Mouse (Mus musculus): ENCODE data around the gene Slc39a13. TPM values are rescaled to one million over a fixed set of nuclear protein-coding genes. Genes with fewer than 3 reads are reported as not detected.

Gene Slc39a13
- polyA plus RNA-seq, 1 experiment from 2014 or later: 31.6 TPM

GRCm38 (mm10) chr2:91110429-91110828 is 40.2 kb upstream of the Slc39a13 start:
- H3K27ac ChIP-seq: no peak overlapping the region
- 0 out of 2 replicates have a peak, but pooled peaks cover 5% of the 10 kb centered on the region for H3K27me3 ChIP-seq (ENCODE audit: low read depth, poor library complexity, severe bottlenecking)
- 75% methylated on average over 6 of the region's 6 CpGs for WGBS
- H3K4me3 ChIP-seq: no peak overlapping the region
- no peaks in the 10 kb centered on the region for H3K9me3 ChIP-seq (replicated peaks)
- DNase-seq (ENCODE audit: low spot score): no peak
- no peaks in the 10 kb centered on the region for H3K36me3 ChIP-seq
- H3K4me1 ChIP-seq: peaks cover 6% of the 10 kb centered on the region

DNA sequence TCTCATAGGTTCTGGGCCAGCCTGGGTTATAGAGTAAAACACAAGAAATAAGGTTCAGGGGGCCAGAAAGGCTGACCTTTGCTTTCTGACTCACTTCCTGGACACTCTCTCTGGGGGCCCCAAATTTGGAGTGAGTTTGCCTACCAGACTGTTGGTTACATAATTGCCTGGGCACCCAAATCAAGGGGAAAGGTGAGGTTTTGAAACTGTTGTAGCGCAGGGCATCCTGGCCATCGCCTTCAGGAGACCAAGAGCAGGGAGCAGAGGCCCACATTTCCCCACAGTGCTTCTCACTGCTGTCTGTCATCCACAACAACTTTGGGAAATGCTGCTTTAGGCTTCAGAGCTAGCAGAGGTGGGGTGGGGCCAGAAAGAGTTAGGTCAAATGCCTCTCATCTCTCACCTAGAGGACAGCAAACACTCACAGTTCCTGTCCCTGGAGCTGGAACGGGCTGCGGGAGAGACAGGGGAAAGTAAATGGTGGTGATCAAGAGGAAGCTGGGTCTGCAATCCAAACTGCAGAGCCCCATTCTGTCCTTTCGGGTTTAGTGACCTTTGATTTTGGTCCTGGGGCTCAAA is 39.7 kb upstream of the Slc39a13 start:
- H3K4me1 ChIP-seq: 0 out of 2 replicates have a peak, but pooled peaks cover 1% of the 10 kb centered on the region
- H3K4me3 ChIP-seq: no peak overlapping the region
- no peak for DNase-seq (ENCODE audit: low spot score)
- H3K27ac ChIP-seq: no peak overlapping the region
- H3K27me3 ChIP-seq (ENCODE audit: low read depth, poor library complexity, severe bottlenecking): 0 out of 2 replicates have a peak, but pooled peaks cover 3% of the 10 kb centered on the region
- no peaks in the 10 kb centered on the region for H3K9me3 ChIP-seq (replicated peaks)
- H3K36me3 ChIP-seq: no peaks in the 10 kb centered on the region
- 90% methylated on average over 5 of the region's 5 CpGs for WGBS

- Histone ChIP-seq H3K4me1 (no peaks in the 10 kb centered on the region), H3K4me3 (no peak overlapping the region), H3K27ac (no peak overlapping the region), H3K9me3 (replicated peaks) (no peaks in the 10 kb centered on the region), H3K36me3 (no peaks in the 10 kb centered on the region), H3K27me3 (ENCODE audit: low read depth, poor library complexity, severe bottlenecking) (0 out of 2 replicates have a peak, but pooled peaks cover 3% of the 10 kb centered on the region)
- WGBS: 85% methylated on average over 5 of the region's 5 CpGs
- DNase-seq (ENCODE audit: low spot score): no peak
Measured at GRCm38 (mm10) chr2:91109241-91109640, 39.0 kb upstream of the Slc39a13 start.

GRCm38 (mm10) chr2:91108156-91108555 is 37.9 kb upstream of the Slc39a13 start:
- Histone ChIP-seq H3K36me3 (no peaks in the 10 kb centered on the region), H3K27ac (no peak overlapping the region), H3K4me3 (no peak overlapping the region), H3K9me3 (replicated peaks) (no peaks in the 10 kb centered on the region), H3K4me1 (no peaks in the 10 kb centered on the region), H3K27me3 (ENCODE audit: low read depth, poor library complexity, severe bottlenecking) (no peaks in the 10 kb centered on the region)
- no peak for DNase-seq (ENCODE audit: low spot score)
- WGBS: 87% methylated on average over 3 of the region's 3 CpGs

DNA sequence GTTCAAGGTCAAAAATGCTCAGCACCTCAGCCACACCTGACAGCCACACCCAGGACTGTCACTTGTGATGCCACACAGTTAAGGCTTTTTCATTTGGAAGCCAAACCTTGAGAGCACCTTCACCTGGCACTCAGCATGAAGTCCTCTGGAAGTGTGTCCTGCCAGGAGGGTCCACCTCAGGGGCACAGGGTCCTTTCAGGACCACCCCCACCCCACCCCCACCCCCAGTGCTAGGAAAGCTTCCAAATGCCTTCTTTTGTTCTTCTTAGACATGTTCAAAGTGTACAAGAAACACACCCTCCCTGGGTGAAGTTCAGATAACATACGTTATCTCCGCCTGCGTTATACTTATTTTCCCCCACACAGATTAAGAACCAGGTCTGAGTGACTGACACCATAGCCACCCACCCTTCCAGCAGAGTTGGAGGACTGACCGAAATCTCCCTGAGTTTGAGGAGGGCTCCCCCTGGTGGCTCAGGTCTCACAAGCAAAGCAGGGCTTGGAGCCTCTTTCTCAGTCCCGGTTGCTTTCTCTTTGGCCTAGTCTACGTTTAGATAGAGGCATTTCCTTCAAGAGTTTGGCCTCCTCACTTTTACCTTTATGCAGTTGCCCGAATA is 31.0 kb upstream of the Slc39a13 start:
- DNase-seq (ENCODE audit: low spot score): peak; percentile 92
- Histone ChIP-seq H3K4me3 (no peak overlapping the region), H3K9me3 (replicated peaks) (no peaks in the 10 kb centered on the region), H3K27me3 (ENCODE audit: low read depth, poor library complexity, severe bottlenecking) (no peaks in the 10 kb centered on the region), H3K27ac (no peak overlapping the region), H3K36me3 (no peaks in the 10 kb centered on the region), H3K4me1 (peaks cover 6% of the 10 kb centered on the region)
- 21% methylated on average over 7 of the region's 7 CpGs for WGBS

GRCm38 (mm10) chr2:91098156-91098555 is 27.9 kb upstream of the Slc39a13 start:
- 82% methylated on average over 2 of the region's 2 CpGs for WGBS
- H3K27me3 ChIP-seq (ENCODE audit: low read depth, poor library complexity, severe bottlenecking): no peaks in the 10 kb centered on the region
- H3K4me3 ChIP-seq: no peak overlapping the region
- no peak overlapping the region for H3K27ac ChIP-seq
- no peaks in the 10 kb centered on the region for H3K9me3 ChIP-seq (replicated peaks)
- DNase-seq (ENCODE audit: low spot score): no peak
- H3K4me1 ChIP-seq: peaks cover 6% of the 10 kb centered on the region
- H3K36me3 ChIP-seq: no peaks in the 10 kb centered on the region

- Histone ChIP-seq H3K36me3 (no peaks in the 10 kb centered on the region), H3K27me3 (ENCODE audit: low read depth, poor library complexity, severe bottlenecking) (no peaks in the 10 kb centered on the region), H3K9me3 (replicated peaks) (no peaks in the 10 kb centered on the region), H3K27ac (no peak overlapping the region), H3K4me1 (peaks cover 6% of the 10 kb centered on the region), H3K4me3 (0 out of 2 replicates have a peak overlapping the region, but pooled peaks have one; percentile 4)
- no peak for DNase-seq (ENCODE audit: low spot score)
- WGBS: 88% methylated on average over 10 of the region's 10 CpGs
Measured at GRCm38 (mm10) chr2:91097015-91097414, 26.8 kb upstream of the Slc39a13 start.

DNA sequence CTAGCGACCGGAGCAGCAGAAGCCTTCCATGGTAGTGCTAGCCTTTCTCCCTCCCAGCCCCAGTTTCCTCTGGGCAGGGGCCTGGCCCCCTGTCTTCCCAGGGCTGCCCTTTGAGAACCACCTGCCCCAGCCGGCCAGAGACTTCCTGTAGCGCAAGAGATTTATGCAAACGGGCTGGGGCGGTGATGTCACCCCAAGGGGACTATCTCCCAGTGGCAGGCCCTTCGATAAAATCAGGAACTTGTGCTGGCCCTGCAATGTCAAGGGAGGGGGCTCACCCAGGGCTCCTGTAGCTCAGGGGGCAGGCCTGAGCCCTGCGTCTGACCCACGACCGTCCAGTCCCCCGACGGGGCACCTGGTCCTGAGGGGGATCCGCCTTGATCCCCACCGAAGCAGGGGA is 26.3 kb upstream of the Slc39a13 start:
- H3K36me3 ChIP-seq: no peaks in the 10 kb centered on the region
- no peaks in the 10 kb centered on the region for H3K27me3 ChIP-seq (ENCODE audit: low read depth, poor library complexity, severe bottlenecking)
- peaks cover 6% of the 10 kb centered on the region for H3K4me1 ChIP-seq
- 68% methylated on average over 14 of the region's 14 CpGs for WGBS
- DNase-seq (ENCODE audit: low spot score): no peak
- H3K9me3 ChIP-seq (replicated peaks): no peaks in the 10 kb centered on the region
- 0 out of 2 replicates have a peak overlapping the region, but pooled peaks have one; percentile 4 for H3K4me3 ChIP-seq
- H3K27ac ChIP-seq: no peak overlapping the region

GRCm38 (mm10) chr2:91090827-91091226 is 20.6 kb upstream of the Slc39a13 start:
- no peaks in the 10 kb centered on the region for H3K9me3 ChIP-seq (replicated peaks)
- H3K27me3 ChIP-seq (ENCODE audit: low read depth, poor library complexity, severe bottlenecking): no peaks in the 10 kb centered on the region
- H3K4me1 ChIP-seq: 0 out of 2 replicates have a peak, but pooled peaks cover 3% of the 10 kb centered on the region
- no peak overlapping the region for H3K4me3 ChIP-seq
- WGBS: 81% methylated on average over 6 of the region's 6 CpGs
- no peak for DNase-seq (ENCODE audit: low spot score)
- H3K27ac ChIP-seq: no peak overlapping the region
- H3K36me3 ChIP-seq: no peaks in the 10 kb centered on the region

- Histone ChIP-seq H3K27ac (no peak overlapping the region), H3K9me3 (replicated peaks) (no peaks in the 10 kb centered on the region), H3K36me3 (no peaks in the 10 kb centered on the region), H3K4me3 (no peak overlapping the region), H3K4me1 (0 out of 2 replicates have a peak, but pooled peaks cover 3% of the 10 kb centered on the region), H3K27me3 (ENCODE audit: low read depth, poor library complexity, severe bottlenecking) (no peaks in the 10 kb centered on the region)
- no peak for DNase-seq (ENCODE audit: low spot score)
- 80% methylated on average over 6 of the region's 6 CpGs for WGBS
Measured at GRCm38 (mm10) chr2:91090208-91090607, 20.0 kb upstream of the Slc39a13 start.

GRCm38 (mm10) chr2:91088987-91089386 is 18.8 kb upstream of the Slc39a13 start:
- Histone ChIP-seq H3K9me3 (replicated peaks) (no peaks in the 10 kb centered on the region), H3K4me3 (no peak overlapping the region), H3K27ac (no peak overlapping the region), H3K36me3 (no peaks in the 10 kb centered on the region), H3K27me3 (ENCODE audit: low read depth, poor library complexity, severe bottlenecking) (no peaks in the 10 kb centered on the region), H3K4me1 (peaks cover 9% of the 10 kb centered on the region)
- WGBS: 81% methylated on average over 9 of the region's 9 CpGs
- DNase-seq (ENCODE audit: low spot score): no peak

DNA sequence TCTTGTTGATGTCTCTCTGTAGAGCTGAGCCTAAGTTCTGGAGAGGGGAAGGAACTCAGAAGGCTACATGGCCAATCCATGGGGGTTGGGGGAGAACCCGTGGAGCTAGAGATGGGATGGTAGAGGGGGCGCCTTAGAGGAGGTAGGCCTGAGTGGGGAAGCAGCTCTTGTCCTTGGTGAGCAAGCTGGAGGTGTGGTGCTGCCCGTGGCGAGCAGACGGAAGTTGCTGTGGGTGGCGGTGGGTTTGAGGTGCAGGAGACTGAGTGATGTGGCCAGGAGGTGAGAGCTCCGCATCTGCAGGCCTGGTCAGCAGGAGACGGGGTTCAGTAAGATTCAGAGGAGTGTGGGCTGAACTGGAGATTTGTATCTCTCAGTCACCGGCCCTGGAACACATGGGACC is 17.2 kb upstream of the Slc39a13 start:
- H3K27me3 ChIP-seq (ENCODE audit: low read depth, poor library complexity, severe bottlenecking): no peaks in the 10 kb centered on the region
- peaks cover 16% of the 10 kb centered on the region for H3K4me1 ChIP-seq
- no peak overlapping the region for H3K4me3 ChIP-seq
- no peak overlapping the region for H3K27ac ChIP-seq
- DNase-seq (ENCODE audit: low spot score): no peak
- 91% methylated on average over 9 of the region's 9 CpGs for WGBS
- H3K9me3 ChIP-seq (replicated peaks): no peaks in the 10 kb centered on the region
- H3K36me3 ChIP-seq: no peaks in the 10 kb centered on the region

DNA sequence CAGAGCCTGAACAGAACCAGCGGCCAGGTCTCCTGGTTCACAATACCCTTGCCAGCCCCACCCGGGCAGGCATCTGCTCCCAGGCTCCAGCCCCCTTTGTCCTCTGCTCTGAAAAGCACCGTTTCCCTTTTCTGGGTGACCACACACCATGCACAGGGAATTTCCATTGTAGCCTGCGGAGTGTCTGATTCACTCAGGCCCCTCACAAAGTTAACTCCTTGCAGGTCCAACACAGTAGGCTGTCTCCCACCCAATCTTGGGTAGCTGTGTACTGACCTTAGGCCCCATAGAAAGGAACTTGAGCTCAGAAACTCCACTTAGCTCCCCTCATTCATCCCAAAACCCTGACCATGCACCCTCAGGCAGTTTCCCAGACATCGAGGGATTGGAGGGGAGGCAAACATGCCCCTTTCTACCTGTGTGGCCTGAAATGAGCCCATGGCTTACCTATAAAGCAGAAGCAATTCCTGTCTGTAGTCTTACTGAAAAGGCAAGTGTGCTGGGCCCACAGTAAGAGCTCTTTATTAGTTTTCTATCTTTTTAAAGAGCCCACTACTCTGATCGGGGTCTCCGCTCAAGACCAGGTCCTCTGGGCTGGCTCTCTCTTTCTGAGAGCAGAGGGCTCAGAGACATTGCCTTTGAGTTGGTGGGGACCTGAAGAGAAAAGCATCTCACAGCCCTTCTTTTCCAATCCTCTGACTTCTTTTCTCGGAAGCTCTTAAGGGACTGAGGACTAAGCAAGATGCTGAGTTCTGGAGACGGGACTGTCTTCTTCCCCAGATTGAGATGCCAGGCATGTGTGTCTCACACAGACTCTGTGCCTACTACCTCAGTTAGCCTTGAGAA is 16.4 kb upstream of the Slc39a13 start:
- no peak for DNase-seq (ENCODE audit: low spot score)
- WGBS: 85% methylated on average over 9 of the region's 9 CpGs
- Histone ChIP-seq H3K4me1 (peaks cover 16% of the 10 kb centered on the region), H3K36me3 (no peaks in the 10 kb centered on the region), H3K27ac (0 out of 2 replicates have a peak overlapping the region, but pooled peaks have one; percentile 4), H3K9me3 (replicated peaks) (no peaks in the 10 kb centered on the region), H3K27me3 (ENCODE audit: low read depth, poor library complexity, severe bottlenecking) (no peaks in the 10 kb centered on the region), H3K4me3 (no peak overlapping the region)
